Mouse (Mus musculus): ENCODE data around the gene Map2.

DNA sequence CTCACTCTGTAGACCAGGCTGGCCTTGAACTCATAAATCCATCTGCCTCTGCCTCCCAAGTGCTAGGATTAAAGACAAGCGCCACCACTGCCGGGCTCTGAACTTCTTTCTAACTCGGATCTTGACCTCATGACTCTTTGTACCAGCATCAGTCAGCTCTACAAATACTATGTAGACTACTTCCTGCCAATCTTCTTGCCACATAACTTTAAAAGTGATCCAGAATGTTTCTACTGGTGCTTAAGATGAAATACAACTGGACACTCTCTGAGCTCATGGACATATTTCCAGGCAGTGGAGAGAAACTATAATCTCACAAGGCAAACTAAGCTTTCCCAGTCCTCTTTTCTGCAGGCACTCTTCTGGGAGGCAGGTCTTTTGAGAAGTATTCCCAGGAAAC is 284.3 kb downstream of the Map2 start:
- TF ChIP-seq POLR2A (IDR thresholded peaks at IDR 0.05; ENCODE audit: borderline replicate concordance, control insufficient read depth, low read depth, low read length): no peak
- no peak for TF ChIP-seq CTCF (IDR thresholded peaks at IDR 0.05; ENCODE audit: control insufficient read depth, insufficient read depth, low read length)
